In the genomic region with DNA sequence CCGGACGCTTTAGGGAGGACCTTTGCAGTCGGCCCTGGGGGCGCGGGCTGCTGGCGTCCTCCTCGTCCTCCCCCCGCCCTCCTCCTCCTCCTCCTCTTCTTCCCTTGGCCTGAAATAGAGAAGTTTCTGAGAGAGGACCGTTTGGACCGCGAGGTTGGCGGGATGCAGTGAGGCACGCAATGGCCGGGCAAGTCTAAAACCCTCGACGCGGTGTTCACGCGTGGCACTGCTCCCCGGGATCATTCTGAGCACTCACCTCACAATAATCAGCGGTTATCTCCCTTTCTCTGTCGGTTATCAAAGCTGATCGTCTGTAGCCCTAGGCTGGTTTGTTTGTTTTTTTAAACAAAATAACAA, we compare ENCODE assay signal across 8 mouse cellular contexts. TPM values are rescaled to one million over a fixed set of nuclear protein-coding genes. Genes with fewer than 3 reads are reported as not detected.
A peak's percentile ranks its signal among the peaks of the same experiment; 100 is the strongest.
DNase-seq lines count a peak whose midpoint lies in the region; ATAC-seq and TF ChIP-seq lines count a peak whose summit lies in the region.

No protein-coding gene starts in this region.

- DNase-seq in kidney, postnatal 14 days: no peak
- no peak for DNase-seq in intestine, embryonic 14.5 days (ENCODE audit: low spot score)
- DNase-seq in thymus, postnatal 10 days (ENCODE audit: low spot score in 2 of 2): no peak
- DNase-seq in left cerebral cortex, postnatal 14 days (ENCODE audit: low spot score in 2 of 2): no peak
- DNase-seq in right cerebral cortex, postnatal 14 days: no peak

- 0% methylated on average over 23 of the region's 23 CpGs for WGBS in kidney, embryonic 15.5 days
- under 1% methylated on average over 22 of the region's 23 CpGs for WGBS in intestine, embryonic 14.5 days

- no peaks in the 10 kb centered on the region for H3K9me3 ChIP-seq in kidney, embryonic 15.5 days (replicated peaks)
- no peaks in the 10 kb centered on the region for H3K9me3 ChIP-seq in intestine, embryonic 14.5 days (ENCODE audit: control insufficient read depth, low read length)

- peak; percentile 76; the same call in 1 of the 2 replicates for ATAC-seq in kidney, embryonic 15.5 days (replicated peaks; ENCODE audit: low FRiP score)
- ATAC-seq in intestine, embryonic 14.5 days (replicated peaks; ENCODE audit: low FRiP score, low TSS enrichment, low read depth): peak; percentile 71; the same call in 1 of the 2 replicates
- ATAC-seq in monocyte, adult 5-6 weeks (replicated peaks; ENCODE audit: insufficient number of reproducible peaks, low FRiP score, low TSS enrichment, poor library complexity, severe bottlenecking): peak; percentile 38

- H3K36me3 ChIP-seq in kidney, embryonic 15.5 days: peaks cover 10% of the 10 kb centered on the region
- peaks cover 10% of the 10 kb centered on the region; the same call in 1 of the 2 replicates for H3K36me3 ChIP-seq in intestine, embryonic 14.5 days (ENCODE audit: control insufficient read depth, insufficient read depth, low read length)

- TF ChIP-seq POLR2A in cortical plate, adult 2 months (IDR thresholded peaks at IDR 0.05; ENCODE audit: extremely low read depth, insufficient read depth, low read length): no peak

- peak overlapping the region; percentile 100 for H3K4me3 ChIP-seq in kidney, embryonic 15.5 days (replicated peaks)
- H3K4me3 ChIP-seq in cortical plate, adult 2 months (ENCODE audit: insufficient read depth, low read length): peak overlapping the region; percentile 84
- H3K4me3 ChIP-seq in intestine, embryonic 14.5 days (ENCODE audit: low read depth, low read length): peak overlapping the region; percentile 80

- intact Hi-C loops in left cerebral cortex, postnatal 14 days (cut with DNase I): no loop called here

- TF ChIP-seq CTCF in cortical plate, adult 2 months (IDR thresholded peaks at IDR 0.05; ENCODE audit: extremely low read depth, insufficient read depth, low read length): no peak

- peak overlapping the region; percentile 78 for H3K4me2 ChIP-seq in kidney, embryonic 15.5 days
- H3K4me2 ChIP-seq in intestine, embryonic 14.5 days (ENCODE audit: low read length): peak overlapping the region; percentile 61

- no peaks in the 10 kb centered on the region for H3K27me3 ChIP-seq in kidney, embryonic 15.5 days
- no peaks in the 10 kb centered on the region for H3K27me3 ChIP-seq in intestine, embryonic 14.5 days (replicated peaks; ENCODE audit: control insufficient read depth, insufficient read depth, low read length)

- peak overlapping the region; percentile 100 for H3K27ac ChIP-seq in kidney, embryonic 15.5 days
- H3K27ac ChIP-seq in cortical plate, adult 2 months (ENCODE audit: insufficient read depth, low read length): peak overlapping the region; percentile 82
- H3K27ac ChIP-seq in intestine, embryonic 14.5 days (ENCODE audit: low read depth): peak overlapping the region; percentile 95

- peaks cover 22% of the 10 kb centered on the region for H3K4me1 ChIP-seq in kidney, embryonic 15.5 days
- peaks cover 5% of the 10 kb centered on the region; the same call in 1 of the 2 replicates for H3K4me1 ChIP-seq in cortical plate, adult 2 months (ENCODE audit: control insufficient read depth, insufficient read depth, low read length)
- peaks cover 17% of the 10 kb centered on the region for H3K4me1 ChIP-seq in intestine, embryonic 14.5 days (replicated peaks; ENCODE audit: control insufficient read depth, insufficient read depth, low read length)

- peak overlapping the region; percentile 99 for H3K9ac ChIP-seq in kidney, embryonic 15.5 days
- H3K9ac ChIP-seq in intestine, embryonic 14.5 days (ENCODE audit: low read length): peak overlapping the region; percentile 96

RNA-seq across cellular contexts. Expression of a gene that starts 0.3 kb away (rescaled TPM):
- 43.5 and 44.0 TPM in 2 replicates for polyA plus RNA-seq in kidney, embryonic 15.5 days (2015; fragmentation: Nextera tagmentation; extraction: Ambion mirVana)
- polyA plus RNA-seq in cortical plate, adult 2 months (2012; rRNA removed): 28.6 and 32.3 TPM in 2 replicates
- 45.5 TPM in 2 replicates for polyA plus RNA-seq in intestine, embryonic 14.5 days (2014; fragmentation: Nextera tagmentation; extraction: Ambion mirVana)
- 215 to 245 TPM (median 234 TPM) in 3 replicates for total RNA-seq in monocyte, adult 5-6 weeks (2017)
- total RNA-seq in left cerebral cortex, postnatal 14 days (2021): 10 to 100 TPM; 39.4 to 39.6 TPM

RNA-seq across cellular contexts. Expression of a gene that starts 55.0 kb away (rescaled TPM):
- 12.5 and 12.7 TPM in 2 replicates for polyA plus RNA-seq in kidney, embryonic 15.5 days (2015; fragmentation: Nextera tagmentation; extraction: Ambion mirVana)
- 19.1 and 20.9 TPM in 2 replicates for polyA plus RNA-seq in cortical plate, adult 2 months (2012; rRNA removed)
- polyA plus RNA-seq in intestine, embryonic 14.5 days (2014; fragmentation: Nextera tagmentation; extraction: Ambion mirVana): 14.5 and 15.2 TPM in 2 replicates
- 350 to 541 TPM (median 365 TPM) in 3 replicates for total RNA-seq in monocyte, adult 5-6 weeks (2017)
- total RNA-seq in left cerebral cortex, postnatal 14 days (2021): 10 to 100 TPM; 21.6 to 22.4 TPM
